Mouse (Mus musculus): Measurements from ENCODE around the gene Cysrt1. TPM values are rescaled to one million over a fixed set of nuclear protein-coding genes. Genes with fewer than 3 reads are reported as not detected.

Gene Cysrt1
- polyA plus RNA-seq, 1 experiment from 2014 or later: not detected

DNA sequence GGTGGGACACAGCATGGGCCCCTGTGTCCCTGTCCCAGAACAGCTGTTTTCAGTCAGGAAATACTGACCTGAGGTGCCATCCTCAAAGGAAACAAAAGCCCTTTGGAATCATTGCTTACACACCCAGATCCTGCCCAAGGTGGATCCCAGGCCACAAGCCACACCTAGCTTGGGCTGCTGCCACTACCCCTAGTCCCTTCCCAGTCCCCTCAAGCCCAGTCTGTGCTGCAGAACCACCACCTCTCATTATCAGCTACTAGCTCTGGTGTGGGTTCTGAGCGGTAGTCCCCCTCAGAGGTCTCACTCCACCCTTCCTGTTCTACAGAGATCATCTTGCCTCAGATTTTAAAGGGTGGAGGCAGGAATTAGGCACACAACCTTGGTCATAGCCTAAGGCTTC is 44.1 kb upstream of the Cysrt1 start:
- peak overlapping the region; percentile 43; the same call in 1 of the 2 replicates for H3K9ac ChIP-seq (ENCODE audit: low read length)
- H3K36me3 ChIP-seq (ENCODE audit: control insufficient read depth, insufficient read depth, low read length): peaks cover 33% of the 10 kb centered on the region
- ATAC-seq (ENCODE audit: low read depth): peak; percentile 16; the same call in 1 of the 2 replicates
- peaks cover 21% of the 10 kb centered on the region for H3K4me1 ChIP-seq (replicated peaks; ENCODE audit: control insufficient read depth, insufficient read depth, low read length)
- H3K9me3 ChIP-seq (ENCODE audit: control insufficient read depth, low read length): no peaks in the 10 kb centered on the region
- peak overlapping the region; percentile 92 for H3K27ac ChIP-seq (ENCODE audit: low read length)
- H3K4me2 ChIP-seq (ENCODE audit: low read depth, low read length): peak overlapping the region; percentile 30; the same call in 1 of the 2 replicates
- 68% methylated on average over 1 of the region's 1 CpGs for WGBS
- no peak overlapping the region for H3K4me3 ChIP-seq (ENCODE audit: low read length)
- peaks cover 29% of the 10 kb centered on the region for H3K27me3 ChIP-seq (ENCODE audit: control insufficient read depth, insufficient read depth, low read depth, low read length)

DNA sequence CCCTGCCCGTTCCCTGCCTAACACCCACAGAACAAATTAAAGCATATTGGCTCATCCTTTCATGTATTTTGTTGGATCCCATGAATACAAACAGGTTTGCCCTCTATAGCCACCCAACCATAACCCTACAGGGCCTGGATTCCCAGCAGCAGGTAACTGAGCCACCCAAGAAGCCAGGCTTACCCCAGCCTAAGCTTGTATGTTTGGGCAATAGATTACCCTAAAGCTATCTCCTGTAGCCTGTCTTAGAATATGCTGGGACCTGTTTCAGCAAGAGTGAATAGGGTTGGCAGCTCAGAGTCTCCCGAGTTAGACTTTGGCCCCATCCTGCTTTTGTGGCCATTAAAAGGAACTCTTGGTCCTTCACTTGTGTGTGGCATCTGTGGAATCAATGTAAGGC is 43.3 kb upstream of the Cysrt1 start:
- Histone ChIP-seq H3K4me3 (ENCODE audit: low read length) (no peak overlapping the region), H3K9me3 (ENCODE audit: control insufficient read depth, low read length) (no peaks in the 10 kb centered on the region), H3K4me2 (ENCODE audit: low read depth, low read length) (no peak overlapping the region), H3K9ac (ENCODE audit: low read length) (no peak overlapping the region), H3K27me3 (ENCODE audit: control insufficient read depth, insufficient read depth, low read depth, low read length) (peaks cover 21% of the 10 kb centered on the region), H3K4me1 (replicated peaks; ENCODE audit: control insufficient read depth, insufficient read depth, low read length) (peaks cover 14% of the 10 kb centered on the region), H3K27ac (ENCODE audit: low read length) (peak overlapping the region; percentile 92), H3K36me3 (ENCODE audit: control insufficient read depth, insufficient read depth, low read length) (peaks cover 37% of the 10 kb centered on the region)
- 82% methylated on average over 2 of the region's 2 CpGs for WGBS
- ATAC-seq (ENCODE audit: low read depth): no peak

DNA sequence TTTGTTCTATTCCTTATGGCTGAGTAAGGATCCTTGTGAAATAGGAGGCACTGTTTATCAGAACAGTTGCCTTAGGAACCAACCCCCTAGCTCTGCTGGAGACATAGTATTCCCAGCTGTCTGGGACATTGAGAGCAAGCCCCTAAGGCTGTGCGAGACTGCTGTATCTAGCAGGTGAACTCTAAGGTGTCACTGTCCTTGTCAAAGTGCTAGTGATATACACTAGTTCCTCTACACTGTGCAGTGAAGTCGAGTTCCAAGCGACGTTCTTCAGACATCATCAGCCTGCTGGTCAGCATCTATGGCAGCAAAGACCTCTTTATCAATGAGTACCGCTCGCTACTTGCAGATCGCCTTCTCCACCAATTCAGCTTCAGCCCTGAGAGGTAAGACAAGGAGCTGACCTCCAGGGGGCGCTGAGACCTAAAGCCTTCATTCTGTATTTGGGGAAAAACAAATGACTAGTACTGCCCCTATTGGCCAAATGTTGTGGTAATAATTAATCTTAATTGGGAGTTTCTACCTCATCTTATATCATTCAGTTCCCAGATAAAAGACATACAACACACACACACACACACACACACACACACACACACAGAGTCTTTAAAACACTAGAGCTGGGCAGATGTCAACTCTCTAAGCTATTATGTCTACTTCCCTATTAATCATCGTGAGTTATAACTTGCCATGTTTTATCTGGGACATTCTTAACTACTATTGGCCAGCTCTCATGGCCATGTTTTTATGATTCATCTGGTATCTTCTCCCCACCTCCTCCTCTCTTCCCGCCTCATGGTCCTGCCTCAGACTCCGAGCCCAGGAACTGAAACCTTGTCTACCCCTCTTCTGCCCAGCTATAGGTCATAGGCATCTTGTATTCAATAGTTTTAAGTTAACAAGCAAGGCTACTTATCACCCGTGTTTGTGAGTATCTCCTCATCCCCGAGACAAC is 37.0 kb upstream of the Cysrt1 start:
- Histone ChIP-seq H3K4me3 (ENCODE audit: low read length) (no peak overlapping the region), H3K9me3 (ENCODE audit: control insufficient read depth, low read length) (no peaks in the 10 kb centered on the region), H3K27me3 (ENCODE audit: control insufficient read depth, insufficient read depth, low read depth, low read length) (no peaks in the 10 kb centered on the region), H3K4me2 (ENCODE audit: low read depth, low read length) (no peak overlapping the region), H3K27ac (ENCODE audit: low read length) (no peak overlapping the region), H3K9ac (ENCODE audit: low read length) (no peak overlapping the region), H3K36me3 (ENCODE audit: control insufficient read depth, insufficient read depth, low read length) (peaks cover 62% of the 10 kb centered on the region), H3K4me1 (replicated peaks; ENCODE audit: control insufficient read depth, insufficient read depth, low read length) (no peaks in the 10 kb centered on the region)
- ATAC-seq (ENCODE audit: low read depth): peak; percentile 47
- 57% methylated on average over 13 of the region's 13 CpGs for WGBS

DNA sequence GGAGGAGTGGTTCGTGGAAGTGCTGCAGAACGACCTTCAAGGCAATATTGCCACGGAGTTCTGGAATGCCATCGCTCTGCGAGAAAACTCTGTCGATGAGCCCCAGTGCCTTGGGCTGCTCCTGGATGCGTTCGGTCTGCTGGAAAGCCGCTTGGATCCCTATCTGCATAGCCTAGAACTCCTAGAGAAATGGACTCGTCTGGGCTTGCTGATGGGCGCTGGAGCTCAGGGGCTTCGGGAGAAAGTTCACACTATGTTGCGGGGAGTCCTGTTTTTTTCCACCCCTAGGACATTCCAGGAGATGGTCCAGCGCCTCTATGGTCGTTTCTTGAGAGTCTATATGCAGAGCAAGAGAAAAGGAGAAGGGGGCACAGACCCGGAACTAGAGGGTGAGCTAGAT is 30.8 kb upstream of the Cysrt1 start:
- peaks cover 16% of the 10 kb centered on the region for H3K4me1 ChIP-seq (replicated peaks; ENCODE audit: control insufficient read depth, insufficient read depth, low read length)
- peak overlapping the region; percentile 88 for H3K4me2 ChIP-seq (ENCODE audit: low read depth, low read length)
- H3K27ac ChIP-seq (ENCODE audit: low read length): no peak overlapping the region
- H3K36me3 ChIP-seq (ENCODE audit: control insufficient read depth, insufficient read depth, low read length): peaks cover 33% of the 10 kb centered on the region
- no peak for ATAC-seq (ENCODE audit: low read depth)
- H3K27me3 ChIP-seq (ENCODE audit: control insufficient read depth, insufficient read depth, low read depth, low read length): no peaks in the 10 kb centered on the region
- peak overlapping the region; percentile 89 for H3K9ac ChIP-seq (ENCODE audit: low read length)
- peak overlapping the region; percentile 79 for H3K4me3 ChIP-seq (ENCODE audit: low read length)
- WGBS: 26% methylated on average over 16 of the region's 16 CpGs
- no peaks in the 10 kb centered on the region for H3K9me3 ChIP-seq (ENCODE audit: control insufficient read depth, low read length)

DNA sequence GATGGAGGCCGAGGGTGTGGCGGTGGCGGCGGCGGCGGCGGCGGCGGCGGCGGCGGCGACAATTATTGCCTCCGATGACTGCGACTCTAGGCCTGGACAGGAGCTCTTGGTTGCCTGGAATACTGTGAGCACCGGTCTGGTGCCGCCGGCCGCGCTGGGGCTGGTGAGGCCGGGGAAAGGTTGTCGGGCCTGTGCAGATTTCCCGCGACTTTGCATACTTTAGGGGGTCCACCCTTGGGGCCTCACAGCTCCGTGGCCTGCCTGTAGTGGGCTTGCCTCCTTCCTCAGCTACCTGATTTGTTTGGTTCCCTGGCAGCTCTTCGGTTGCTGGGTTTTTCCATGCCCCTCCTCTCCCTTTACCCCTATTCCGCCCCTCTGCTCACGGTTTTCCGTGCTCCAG is 30.3 kb upstream of the Cysrt1 start:
- Histone ChIP-seq H3K9ac (ENCODE audit: low read length) (peak overlapping the region; percentile 89), H3K4me1 (replicated peaks; ENCODE audit: control insufficient read depth, insufficient read depth, low read length) (peaks cover 16% of the 10 kb centered on the region), H3K4me3 (ENCODE audit: low read length) (peak overlapping the region; percentile 79), H3K4me2 (ENCODE audit: low read depth, low read length) (peak overlapping the region; percentile 88), H3K27ac (ENCODE audit: low read length) (no peak overlapping the region), H3K36me3 (ENCODE audit: control insufficient read depth, insufficient read depth, low read length) (peaks cover 28% of the 10 kb centered on the region), H3K27me3 (ENCODE audit: control insufficient read depth, insufficient read depth, low read depth, low read length) (no peaks in the 10 kb centered on the region), H3K9me3 (ENCODE audit: control insufficient read depth, low read length) (no peaks in the 10 kb centered on the region)
- WGBS: under 1% methylated on average over 27 of the region's 29 CpGs
- peak; percentile 59 for ATAC-seq (ENCODE audit: low read depth)

DNA sequence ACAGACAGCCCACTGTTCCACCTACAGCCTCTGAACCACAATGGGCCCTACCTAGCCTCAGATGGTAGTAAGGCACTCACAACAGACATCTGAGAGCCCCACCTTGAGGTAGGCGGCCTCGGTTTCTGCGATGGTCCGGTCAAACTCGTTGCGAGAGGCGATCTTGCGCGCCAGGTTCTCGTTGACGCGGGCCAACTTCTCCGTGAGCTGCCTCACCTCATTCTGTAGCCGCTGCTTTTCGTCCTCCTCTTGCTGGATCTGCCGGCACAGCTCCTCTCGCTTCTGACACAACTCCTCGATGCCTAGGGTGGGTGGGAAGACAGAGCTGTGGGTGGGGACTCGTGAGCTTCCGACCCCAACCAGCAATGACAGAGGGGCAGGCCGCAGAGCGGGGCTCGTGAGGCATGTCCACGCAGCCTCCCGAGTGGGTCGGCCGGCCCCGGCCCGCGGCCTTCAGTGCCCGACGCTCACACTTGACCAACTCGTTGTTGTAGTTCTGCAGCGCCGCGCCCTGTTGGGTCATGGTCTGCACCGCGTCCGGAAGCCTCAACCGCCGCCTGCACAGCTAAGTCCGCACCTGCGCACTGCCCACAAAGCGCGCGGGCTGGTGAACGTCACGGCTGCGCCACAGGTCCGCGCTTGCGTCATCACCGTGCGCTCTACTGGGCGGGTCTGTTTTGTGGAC is 29.7 kb upstream of the Cysrt1 start, which contains the start of the genes Ssna1 and Anapc2:
Gene Ssna1 (minus strand): TSS at position 612 of the 685 bp plus-strand sequence.
Gene Anapc2 (plus strand): TSS at position 652 of the 685 bp plus-strand sequence.
- peak within 1 kb of the TSS; percentile 89 for H3K9ac ChIP-seq (ENCODE audit: low read length)
- no peaks in the 10 kb centered on the region for H3K9me3 ChIP-seq (ENCODE audit: control insufficient read depth, low read length)
- no peaks in the 10 kb centered on the region for H3K27me3 ChIP-seq (ENCODE audit: control insufficient read depth, insufficient read depth, low read depth, low read length)
- peak within 1 kb of the TSS; percentile 82 for H3K27ac ChIP-seq (ENCODE audit: low read length)
- peak within 1 kb of the TSS; percentile 79 for H3K4me3 ChIP-seq (ENCODE audit: low read length)
- H3K4me2 ChIP-seq (ENCODE audit: low read depth, low read length): peak within 1 kb of the TSS; percentile 88
- peaks cover 16% of the 10 kb centered on the region for H3K4me1 ChIP-seq (replicated peaks; ENCODE audit: control insufficient read depth, insufficient read depth, low read length)
- WGBS: under 1% methylated on average over 54 of the region's 55 CpGs
- H3K36me3 ChIP-seq (ENCODE audit: control insufficient read depth, insufficient read depth, low read length): peaks cover 24% of the 10 kb centered on the region
- peak; percentile 97 for ATAC-seq (ENCODE audit: low read depth)

DNA sequence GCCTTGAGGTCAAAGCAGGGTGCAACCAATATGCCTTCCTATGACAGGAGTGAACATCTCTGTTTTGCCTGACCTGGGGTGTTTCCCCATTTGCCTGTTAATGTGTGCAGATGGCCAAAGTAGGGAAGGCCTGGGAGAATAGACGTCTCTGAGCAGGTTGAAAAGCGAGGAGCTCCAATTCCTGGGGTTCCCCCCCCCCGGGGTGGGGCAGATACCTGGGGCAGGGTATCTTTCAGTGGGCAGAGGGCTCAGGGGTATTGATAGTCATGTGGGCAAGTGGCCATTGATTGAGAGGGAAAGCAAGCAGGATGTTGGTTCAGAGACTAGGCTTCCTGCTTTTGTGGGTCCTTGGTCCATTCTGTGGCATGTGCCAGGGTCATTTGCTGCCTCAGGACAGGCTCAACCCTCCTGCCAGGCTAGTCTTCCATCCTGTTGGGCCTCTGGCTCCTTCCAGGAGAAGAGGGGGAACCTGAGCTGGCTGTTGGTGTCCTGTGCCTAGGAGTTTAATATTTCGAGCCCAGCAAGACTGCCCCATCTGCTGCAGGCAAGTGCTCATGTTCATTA is 25.6 kb upstream of the Cysrt1 start:
- 63% methylated on average over 4 of the region's 4 CpGs for WGBS
- H3K27me3 ChIP-seq (ENCODE audit: control insufficient read depth, insufficient read depth, low read depth, low read length): peaks cover 5% of the 10 kb centered on the region
- peaks cover 3% of the 10 kb centered on the region; the same call in 1 of the 2 replicates for H3K36me3 ChIP-seq (ENCODE audit: control insufficient read depth, insufficient read depth, low read length)
- no peaks in the 10 kb centered on the region for H3K9me3 ChIP-seq (ENCODE audit: control insufficient read depth, low read length)
- H3K4me1 ChIP-seq (replicated peaks; ENCODE audit: control insufficient read depth, insufficient read depth, low read length): peaks cover 36% of the 10 kb centered on the region
- no peak overlapping the region for H3K4me3 ChIP-seq (ENCODE audit: low read length)
- ATAC-seq (ENCODE audit: low read depth): no peak
- no peak overlapping the region for H3K27ac ChIP-seq (ENCODE audit: low read length)
- H3K9ac ChIP-seq (ENCODE audit: low read length): no peak overlapping the region
- H3K4me2 ChIP-seq (ENCODE audit: low read depth, low read length): no peak overlapping the region

DNA sequence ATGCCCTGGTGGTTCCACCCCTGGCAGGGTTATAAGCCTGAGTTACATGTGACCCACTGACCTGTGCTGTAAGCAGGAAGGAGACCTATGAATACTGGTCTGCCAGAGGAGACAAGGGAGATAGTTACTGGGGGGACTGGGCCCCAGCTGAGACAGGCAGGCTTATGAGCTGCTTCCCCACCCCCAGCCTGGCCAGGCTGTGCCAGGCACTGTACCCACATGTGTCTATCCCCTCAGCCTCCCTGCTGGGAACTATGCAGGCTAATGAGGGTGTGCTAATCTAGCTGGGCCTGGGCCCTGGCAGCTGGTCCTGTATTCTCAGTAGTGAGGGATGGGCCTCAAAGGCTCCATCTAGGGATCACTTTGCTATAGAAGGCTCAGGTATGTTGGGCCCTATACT is 25.0 kb upstream of the Cysrt1 start:
- no peaks in the 10 kb centered on the region for H3K9me3 ChIP-seq (ENCODE audit: control insufficient read depth, low read length)
- ATAC-seq (ENCODE audit: low read depth): no peak
- no peak overlapping the region for H3K4me2 ChIP-seq (ENCODE audit: low read depth, low read length)
- H3K9ac ChIP-seq (ENCODE audit: low read length): no peak overlapping the region
- peaks cover 3% of the 10 kb centered on the region; the same call in 1 of the 2 replicates for H3K36me3 ChIP-seq (ENCODE audit: control insufficient read depth, insufficient read depth, low read length)
- H3K4me3 ChIP-seq (ENCODE audit: low read length): no peak overlapping the region
- peaks cover 36% of the 10 kb centered on the region for H3K4me1 ChIP-seq (replicated peaks; ENCODE audit: control insufficient read depth, insufficient read depth, low read length)
- H3K27ac ChIP-seq (ENCODE audit: low read length): no peak overlapping the region
- peaks cover 5% of the 10 kb centered on the region for H3K27me3 ChIP-seq (ENCODE audit: control insufficient read depth, insufficient read depth, low read depth, low read length)

DNA sequence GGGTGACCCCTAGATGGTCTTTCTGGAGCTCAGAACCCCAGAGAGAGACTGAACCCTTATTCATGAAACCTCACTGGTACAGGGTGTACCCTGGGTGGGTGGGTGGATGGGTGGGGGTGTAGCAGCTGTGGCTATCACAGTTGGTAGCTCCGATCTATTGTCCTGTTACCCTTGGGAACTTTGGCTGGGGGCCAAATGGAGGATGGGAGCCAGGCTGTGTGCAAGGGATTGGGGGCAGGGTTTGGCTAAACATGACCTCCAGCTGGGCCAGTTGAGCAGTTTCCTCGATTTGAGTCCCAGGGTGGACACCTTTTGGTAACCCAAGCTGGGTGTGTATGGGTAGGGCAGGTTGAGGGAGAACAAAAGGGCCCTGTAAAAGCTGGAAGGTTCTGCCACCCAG is 24.5 kb upstream of the Cysrt1 start:
- no peak for ATAC-seq (ENCODE audit: low read depth)
- Histone ChIP-seq H3K36me3 (ENCODE audit: control insufficient read depth, insufficient read depth, low read length) (peaks cover 3% of the 10 kb centered on the region; the same call in 1 of the 2 replicates), H3K27me3 (ENCODE audit: control insufficient read depth, insufficient read depth, low read depth, low read length) (peaks cover 5% of the 10 kb centered on the region), H3K9ac (ENCODE audit: low read length) (no peak overlapping the region), H3K4me2 (ENCODE audit: low read depth, low read length) (no peak overlapping the region), H3K9me3 (ENCODE audit: control insufficient read depth, low read length) (no peaks in the 10 kb centered on the region), H3K4me1 (replicated peaks; ENCODE audit: control insufficient read depth, insufficient read depth, low read length) (peaks cover 39% of the 10 kb centered on the region), H3K4me3 (ENCODE audit: low read length) (no peak overlapping the region), H3K27ac (ENCODE audit: low read length) (no peak overlapping the region)
- WGBS: 35% methylated on average over 2 of the region's 2 CpGs
